Mouse (Mus musculus): ENCODE data around the gene Eif3i. TPM values are rescaled to one million over a fixed set of nuclear protein-coding genes. Genes with fewer than 3 reads are reported as not detected.

Gene Eif3i
- polyA plus RNA-seq, 1 experiment from 2014 or later = 203 TPM

DNA sequence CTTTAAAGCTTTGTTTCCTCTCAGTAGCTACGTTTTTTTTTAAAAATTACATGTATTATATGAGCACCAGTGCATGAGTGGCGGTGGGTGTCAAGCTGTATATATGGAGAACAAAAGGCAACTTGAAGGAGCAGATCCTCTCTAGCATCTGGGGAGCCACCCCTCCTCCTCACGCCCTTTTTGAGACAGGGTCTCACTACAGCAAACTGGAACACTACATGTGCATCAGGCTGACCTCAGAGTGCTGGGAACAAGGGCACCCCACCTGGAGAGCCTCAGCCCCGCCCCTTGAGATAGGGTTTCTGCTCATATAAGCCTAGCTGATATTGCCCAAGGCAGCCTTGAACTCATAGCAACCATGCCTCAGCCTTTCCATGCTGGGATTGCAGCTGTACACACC, 25.0 kb upstream of the Eif3i start:
- Histone ChIP-seq H3K4me3 (no peak overlapping the region), H3K4me1 (replicated peaks) (peaks cover 46% of the 10 kb centered on the region), H3K9me3 (no peaks in the 10 kb centered on the region), H3K36me3 (peaks cover 39% of the 10 kb centered on the region), H3K27me3 (no peaks in the 10 kb centered on the region), H3K4me2 (peak overlapping the region; percentile 80), H3K9ac (0 out of 2 replicates have a peak overlapping the region, but pooled peaks have one; percentile 86), H3K27ac (replicated peaks) (peak overlapping the region; percentile 97)
- 45% methylated on average over 4 of the region's 4 CpGs for WGBS
- no peak for ATAC-seq (ENCODE audit: low FRiP score, low read depth)

DNA sequence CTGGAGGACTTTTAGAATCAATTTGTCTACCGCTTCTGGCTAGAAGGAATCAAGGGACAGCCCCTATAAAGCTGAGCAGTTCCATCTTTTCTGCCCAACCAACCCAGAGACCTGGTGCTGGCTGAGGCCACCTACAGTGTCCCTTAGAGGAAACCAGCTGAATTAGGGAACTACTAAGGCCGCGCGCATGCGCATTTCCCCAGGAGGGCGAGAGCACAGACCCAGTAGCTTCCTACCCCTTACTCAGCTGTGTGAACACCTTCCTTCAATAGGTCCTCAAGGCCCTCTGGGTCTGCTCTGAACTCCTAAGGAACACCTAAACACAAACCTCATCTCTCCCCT, 24.6 kb upstream of the Eif3i start:
- ATAC-seq (ENCODE audit: low FRiP score, low read depth) = no peak
- 0% methylated on average over 6 of the region's 6 CpGs for WGBS
- H3K4me2 ChIP-seq = peak overlapping the region; percentile 80
- H3K27ac ChIP-seq (replicated peaks) = peak overlapping the region; percentile 97
- H3K9me3 ChIP-seq = no peaks in the 10 kb centered on the region
- H3K4me3 ChIP-seq = peak overlapping the region; percentile 69
- H3K9ac ChIP-seq = peak overlapping the region; percentile 86; the same call in 1 of the 2 replicates
- peaks cover 46% of the 10 kb centered on the region for H3K4me1 ChIP-seq (replicated peaks)
- H3K27me3 ChIP-seq = no peaks in the 10 kb centered on the region
- H3K36me3 ChIP-seq = peaks cover 34% of the 10 kb centered on the region

GRCm38 (mm10) chr4:129624281-129625028, 24.0 kb upstream of the Eif3i start:
- peak overlapping the region; percentile 69 for H3K4me3 ChIP-seq
- peaks cover 46% of the 10 kb centered on the region for H3K4me1 ChIP-seq (replicated peaks)
- H3K36me3 ChIP-seq = peaks cover 30% of the 10 kb centered on the region
- peak overlapping the region; percentile 86 for H3K9ac ChIP-seq
- ATAC-seq (ENCODE audit: low FRiP score, low read depth) = peak; percentile 94
- peak overlapping the region; percentile 80 for H3K4me2 ChIP-seq
- H3K9me3 ChIP-seq = no peaks in the 10 kb centered on the region
- 0% methylated on average over 18 of the region's 18 CpGs for WGBS
- peak overlapping the region; percentile 97 for H3K27ac ChIP-seq (replicated peaks)
- no peaks in the 10 kb centered on the region for H3K27me3 ChIP-seq

DNA sequence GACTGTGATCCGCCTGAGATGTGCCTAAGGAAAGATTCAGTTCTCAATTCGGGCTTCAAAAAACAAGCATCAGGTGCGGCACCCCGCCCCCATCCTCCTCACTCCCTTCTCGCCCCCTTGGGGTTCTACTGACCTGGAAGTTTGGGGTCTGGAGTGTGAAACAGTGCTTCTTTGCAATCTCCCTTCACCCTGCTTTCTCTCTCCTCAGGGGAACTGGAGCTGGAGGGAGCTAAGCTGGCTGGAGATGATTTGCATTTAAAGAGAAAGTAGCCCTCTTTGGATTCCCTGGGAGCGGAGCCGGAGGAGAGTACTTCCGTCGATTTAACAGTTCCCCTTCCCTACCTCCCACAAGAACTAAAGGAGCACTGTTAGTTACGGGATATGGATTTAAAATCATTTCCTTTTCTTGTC, 23.2 kb upstream of the Eif3i start, which contains the start of gene Ccdc28b:
Gene Ccdc28b (minus strand): TSS at position 267 of the 411 bp plus-strand sequence.
- Histone ChIP-seq H3K9ac (peak within 1 kb of the TSS; percentile 86), H3K4me3 (peak within 1 kb of the TSS; percentile 69), H3K36me3 (peaks cover 22% of the 10 kb centered on the region), H3K9me3 (no peaks in the 10 kb centered on the region), H3K4me2 (peak within 1 kb of the TSS; percentile 80), H3K27ac (replicated peaks) (peak within 1 kb of the TSS; percentile 97), H3K4me1 (replicated peaks) (peaks cover 49% of the 10 kb centered on the region), H3K27me3 (no peaks in the 10 kb centered on the region)
- WGBS = 1% methylated on average over 10 of the region's 10 CpGs
- ATAC-seq (ENCODE audit: low FRiP score, low read depth) = peak; percentile 3; the same call in 1 of the 2 replicates

- H3K4me1 ChIP-seq (replicated peaks) = peaks cover 54% of the 10 kb centered on the region
- peaks cover 15% of the 10 kb centered on the region for H3K36me3 ChIP-seq
- peak overlapping the region; percentile 80 for H3K4me2 ChIP-seq
- ATAC-seq (ENCODE audit: low FRiP score, low read depth) = no peak
- H3K4me3 ChIP-seq = peak overlapping the region; percentile 69
- 19% methylated on average over 8 of the region's 8 CpGs for WGBS
- no peaks in the 10 kb centered on the region for H3K9me3 ChIP-seq
- H3K27ac ChIP-seq (replicated peaks) = peak overlapping the region; percentile 97
- H3K27me3 ChIP-seq = no peaks in the 10 kb centered on the region
- peak overlapping the region; percentile 86 for H3K9ac ChIP-seq
Observed at GRCm38 (mm10) chr4:129622803-129623535, 22.5 kb upstream of the Eif3i start.

DNA sequence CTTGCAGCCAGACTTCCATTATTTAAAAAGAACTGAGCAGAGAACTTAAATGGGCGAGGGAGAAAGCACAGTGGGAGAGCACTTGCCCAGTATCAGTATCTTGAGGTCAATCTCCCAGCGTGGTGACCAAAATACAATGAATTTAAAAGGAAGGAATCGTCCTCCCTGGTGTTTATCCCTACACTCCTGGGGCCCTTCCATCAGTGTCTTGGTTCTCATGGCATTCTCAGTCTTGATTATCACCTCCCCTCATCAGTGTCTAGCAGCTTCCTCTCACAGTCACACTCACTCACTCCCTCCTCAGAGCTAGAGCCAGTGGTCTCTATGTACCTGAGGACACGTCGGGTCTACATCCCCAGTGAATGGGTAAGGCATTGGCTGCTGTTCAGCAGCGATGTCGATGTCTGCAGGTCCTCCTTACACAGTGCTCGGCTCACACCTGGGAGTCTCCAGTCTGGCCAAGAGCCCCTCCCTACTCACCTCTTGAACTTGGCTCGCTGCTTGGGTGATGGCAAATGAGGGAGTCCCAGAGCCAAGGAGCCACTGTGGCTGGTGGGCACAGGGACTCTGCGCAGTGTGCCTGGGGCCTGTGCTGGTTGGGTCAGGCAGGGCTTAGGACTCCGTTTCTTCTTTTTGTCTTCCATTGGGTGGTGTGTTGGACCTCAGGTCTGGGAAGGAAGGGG, 21.8 kb upstream of the Eif3i start:
- Histone ChIP-seq H3K27me3 (no peaks in the 10 kb centered on the region), H3K4me1 (replicated peaks) (peaks cover 61% of the 10 kb centered on the region)
- 78% methylated on average over 11 of the region's 11 CpGs for WGBS

DNA sequence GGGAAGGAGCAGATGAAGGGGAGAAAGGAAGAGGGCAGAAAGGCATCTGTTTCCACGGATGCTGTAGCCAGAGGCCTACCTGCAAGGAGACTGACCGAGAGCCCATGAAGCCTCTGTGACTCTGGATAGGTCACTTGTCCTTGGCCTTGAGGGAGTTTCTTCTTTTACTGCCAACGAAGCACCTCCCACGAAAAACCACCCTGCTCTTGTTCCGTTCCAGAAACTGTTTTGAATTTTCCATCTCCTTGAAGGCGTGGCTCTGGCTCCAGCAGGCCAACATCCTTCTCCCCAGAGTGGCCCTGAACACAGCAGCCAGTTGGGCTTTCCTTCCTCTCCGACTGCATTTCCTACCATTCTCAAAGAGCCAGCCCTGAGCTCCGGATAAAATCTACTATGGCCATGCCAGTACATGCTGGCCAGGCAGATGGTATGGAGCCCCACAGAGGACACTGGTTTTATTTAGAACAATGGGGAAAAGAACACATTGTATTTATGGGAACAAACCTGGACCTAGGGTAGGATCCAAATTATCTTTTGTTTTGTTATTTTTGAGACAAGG, 20.9 kb upstream of the Eif3i start:
- no peak for ATAC-seq (ENCODE audit: low FRiP score, low read depth)

More for the DNA sequence above, 21.8 kb upstream of the Eif3i start:
- Histone ChIP-seq H3K4me2 (peak overlapping the region; percentile 80), H3K9ac (peak overlapping the region; percentile 86), H3K4me3 (peak overlapping the region; percentile 69), H3K36me3 (peaks cover 8% of the 10 kb centered on the region), H3K9me3 (no peaks in the 10 kb centered on the region), H3K27ac (replicated peaks) (peak overlapping the region; percentile 97)
- no peak for ATAC-seq (ENCODE audit: low FRiP score, low read depth)

DNA sequence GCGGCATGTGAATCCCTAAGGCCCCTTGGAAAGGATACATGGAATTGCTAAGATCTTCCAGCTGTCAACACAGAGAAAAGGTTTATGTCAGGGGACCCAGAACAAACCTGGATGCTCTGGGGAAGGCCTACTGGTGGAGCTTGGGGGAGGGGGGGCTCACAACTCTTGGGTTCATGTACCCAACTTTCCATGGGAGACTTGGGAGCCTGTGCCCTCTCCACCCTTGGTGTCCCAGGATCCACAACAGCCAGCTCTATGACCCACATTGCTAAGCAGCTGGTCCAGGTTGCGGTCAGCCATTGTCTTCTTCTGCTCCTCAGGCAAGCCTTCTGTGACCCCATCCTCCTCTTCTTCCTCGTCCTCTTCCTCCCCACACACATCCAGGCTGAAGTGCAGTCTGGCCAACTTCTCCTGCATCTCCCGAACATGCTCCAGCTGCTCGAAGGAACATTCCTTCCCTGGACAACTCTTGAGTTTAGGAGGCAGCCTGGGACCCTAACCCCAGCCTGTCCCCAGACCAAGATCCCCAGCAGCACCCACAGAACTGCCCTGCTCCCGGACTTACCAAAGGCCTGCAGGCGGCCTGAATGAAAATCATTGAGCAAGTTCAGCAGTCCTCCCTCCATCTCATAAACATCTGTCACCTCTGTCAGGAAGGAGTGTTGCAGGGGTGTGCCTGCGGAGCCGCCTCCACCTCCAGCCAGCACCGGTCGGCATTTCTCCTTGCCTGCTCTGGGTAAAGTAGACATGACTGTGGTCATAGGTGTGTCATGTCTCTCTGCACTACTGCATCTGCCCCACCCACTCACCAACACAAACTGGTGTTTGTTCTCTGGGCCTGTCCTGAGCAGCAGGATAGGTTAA, 20.2 kb upstream of the Eif3i start:
- ATAC-seq (ENCODE audit: low FRiP score, low read depth) = no peak
- Histone ChIP-seq H3K9ac (no peak overlapping the region), H3K36me3 (peaks cover 6% of the 10 kb centered on the region), H3K9me3 (no peaks in the 10 kb centered on the region), H3K27me3 (no peaks in the 10 kb centered on the region), H3K4me3 (no peak overlapping the region), H3K4me1 (replicated peaks) (peaks cover 58% of the 10 kb centered on the region), H3K4me2 (peak overlapping the region; percentile 80; the same call in 1 of the 2 replicates), H3K27ac (replicated peaks) (0 out of 2 replicates have a peak overlapping the region, but pooled peaks have one; percentile 4)
- 87% methylated on average over 11 of the region's 11 CpGs for WGBS

More for the DNA sequence above, 20.9 kb upstream of the Eif3i start:
- no peak overlapping the region for H3K4me3 ChIP-seq
- no peaks in the 10 kb centered on the region for H3K27me3 ChIP-seq
- WGBS = 85% methylated on average over 8 of the region's 8 CpGs
- H3K9ac ChIP-seq = no peak overlapping the region
- H3K4me2 ChIP-seq = peak overlapping the region; percentile 80
- peaks cover 61% of the 10 kb centered on the region for H3K4me1 ChIP-seq (replicated peaks)
- H3K36me3 ChIP-seq = peaks cover 4% of the 10 kb centered on the region
- no peaks in the 10 kb centered on the region for H3K9me3 ChIP-seq
- 0 out of 2 replicates have a peak overlapping the region, but pooled peaks have one; percentile 4 for H3K27ac ChIP-seq (replicated peaks)

GRCm38 (mm10) chr4:129618786-129619691, 18.6 kb upstream of the Eif3i start, which contains the start of gene Iqcc:
Gene Iqcc (minus strand): TSS chr4:129619099.
- Histone ChIP-seq H3K36me3 (peaks cover 6% of the 10 kb centered on the region), H3K4me3 (peak within 1 kb of the TSS; percentile 58), H3K9me3 (no peaks in the 10 kb centered on the region), H3K27me3 (no peaks in the 10 kb centered on the region), H3K9ac (peak within 1 kb of the TSS; percentile 75), H3K27ac (replicated peaks) (peak within 1 kb of the TSS; percentile 93), H3K4me2 (peak within 1 kb of the TSS; percentile 69), H3K4me1 (replicated peaks) (peaks cover 43% of the 10 kb centered on the region)
- peak; percentile 92 for ATAC-seq (ENCODE audit: low FRiP score, low read depth)
- WGBS = 4% methylated on average over 44 of the region's 44 CpGs

- Histone ChIP-seq H3K9ac (peak overlapping the region; percentile 75), H3K4me2 (peak overlapping the region; percentile 69), H3K9me3 (no peaks in the 10 kb centered on the region), H3K36me3 (peaks cover 6% of the 10 kb centered on the region), H3K27ac (replicated peaks) (peak overlapping the region; percentile 93), H3K4me3 (peak overlapping the region; percentile 58), H3K4me1 (replicated peaks) (peaks cover 40% of the 10 kb centered on the region), H3K27me3 (no peaks in the 10 kb centered on the region)
- WGBS = 95% methylated on average over 5 of the region's 5 CpGs
- ATAC-seq (ENCODE audit: low FRiP score, low read depth) = no peak
Observed at GRCm38 (mm10) chr4:129618031-129618430, 17.6 kb upstream of the Eif3i start.

Data from hindbrain, embryonic 15.5 days (tissue).